Mouse (Mus musculus): ENCODE results near the gene Tpcn1.

- TF ChIP-seq POLR2A (IDR thresholded peaks at IDR 0.05; ENCODE audit: extremely low read depth, insufficient read depth, low read length) (no peak), CTCF (IDR thresholded peaks at IDR 0.05; ENCODE audit: extremely low read depth, insufficient read depth, low read length) (no peak)
These were observed 75.4 kb downstream of the Tpcn1 start for GRCm38 (mm10) chr5:120512911-120513555.
